ENCODE assay signal across 23 mouse cellular contexts in the genomic region with DNA sequence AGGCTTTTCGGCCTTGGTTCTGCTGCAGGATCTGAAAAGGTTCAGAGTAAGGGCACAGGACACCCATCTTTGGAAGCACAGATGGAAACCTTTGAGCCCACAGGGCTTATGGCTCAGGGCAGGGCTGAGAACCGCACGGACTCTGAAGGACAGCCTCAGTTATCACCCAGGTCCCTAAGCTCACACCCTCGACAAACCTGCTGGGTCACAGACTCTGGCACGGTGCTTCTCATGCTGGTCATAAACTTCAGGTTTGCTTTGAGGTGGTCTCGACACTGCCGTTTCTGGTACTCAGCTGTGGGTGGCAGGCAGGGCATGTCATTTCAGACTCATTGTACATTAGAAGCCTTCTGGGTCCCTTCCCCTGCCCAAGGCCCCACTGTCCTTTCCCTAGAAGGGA. TPM values are rescaled to one million over a fixed set of nuclear protein-coding genes. Genes with fewer than 3 reads are reported as not detected.
DNase-seq lines count a peak whose midpoint lies in the region; ATAC-seq and TF ChIP-seq lines count a peak whose summit lies in the region.
"Had no signal": no experiment of that assay in that cellular context is flagged by ENCODE, and none has a peak within 500 bp of the region (broad histone marks: within the 10 kb centered on the region; RNA-seq: fewer than 3 reads in every experiment).

No protein-coding gene starts in this region.

- TF ChIP-seq CTCF in liver, postnatal 0 days (IDR thresholded peaks at IDR 0.05; ENCODE audit: low read depth) = no peak
- no peak for TF ChIP-seq CTCF in MEL (IDR thresholded peaks at IDR 0.05 in 2 of 3, conservative IDR thresholded peaks at IDR 0.05 in 1 of 3; ENCODE audit: control insufficient read depth in 1 of 3, insufficient read depth in 1 of 3, low read depth in 2 of 3, low read length in 3 of 3, poor library complexity in 1 of 3, severe bottlenecking in 1 of 3)

- no peak for TF ChIP-seq POLR2A in MEL (IDR thresholded peaks at IDR 0.05; ENCODE audit: control insufficient read depth in 1 of 2, insufficient read depth in 1 of 2, low read depth in 1 of 2, low read length in 2 of 2, poor library complexity in 1 of 2)

- H3K27me3 ChIP-seq in liver, embryonic 13.5 days = no peaks in the 10 kb centered on the region
- no peaks in the 10 kb centered on the region for H3K27me3 ChIP-seq in liver, postnatal 0 days (ENCODE audit: insufficient read depth, low read length)
- no peaks in the 10 kb centered on the region for H3K27me3 ChIP-seq in MEL (ENCODE audit: control insufficient read depth in 1 of 2, insufficient read depth in 2 of 2, low read length in 2 of 2)
- no peaks in the 10 kb centered on the region for H3K27me3 ChIP-seq in embryonic facial prominence, embryonic 10.5 days (replicated peaks; ENCODE audit: low read depth, poor library complexity, severe bottlenecking)
- H3K27me3 ChIP-seq: forebrain, embryonic 13.5 days; hindbrain, embryonic 13.5 days had no signal

- H3K36me3 ChIP-seq in liver, embryonic 13.5 days = peaks cover 56% of the 10 kb centered on the region
- peaks cover 40% of the 10 kb centered on the region for H3K36me3 ChIP-seq in liver, postnatal 0 days (replicated peaks; ENCODE audit: insufficient read depth, low read length)
- peaks cover 6 to 11% of the 10 kb centered on the region in 2 experiments; a peak in 3 of 4 replicates for H3K36me3 ChIP-seq in MEL (ENCODE audit: control insufficient read depth in 1 of 2, insufficient read depth in 2 of 2, low read length in 2 of 2)
- peaks cover 64% of the 10 kb centered on the region for H3K36me3 ChIP-seq in embryonic facial prominence, embryonic 10.5 days (replicated peaks)

- no peaks in the 10 kb centered on the region for H3K9me3 ChIP-seq in liver, embryonic 13.5 days (replicated peaks)
- H3K9me3 ChIP-seq in liver, postnatal 0 days (ENCODE audit: low read length) = no peaks in the 10 kb centered on the region
- H3K9me3 ChIP-seq in MEL (replicated peaks; ENCODE audit: insufficient read depth, low read length) = no peaks in the 10 kb centered on the region
- H3K9me3 ChIP-seq in embryonic facial prominence, embryonic 10.5 days = no peaks in the 10 kb centered on the region
- H3K9me3 ChIP-seq: forebrain, embryonic 10.5 days; forebrain, embryonic 13.5 days; hindbrain, embryonic 10.5 days; hindbrain, embryonic 13.5 days had no signal

- WGBS in liver, embryonic 13.5 days (ENCODE audit: insufficient replicate concordance) = 75% methylated on average over 7 of the region's 7 CpGs
- WGBS in liver, postnatal 0 days (ENCODE audit: insufficient replicate concordance) = 68% methylated on average over 7 of the region's 7 CpGs
- WGBS in embryonic facial prominence, embryonic 10.5 days = 84% methylated on average over 7 of the region's 7 CpGs

- no peak for ATAC-seq in liver, embryonic 13.5 days (ENCODE audit: low read depth)
- ATAC-seq in liver, postnatal 0 days = no peak
- ATAC-seq: activated CD4-positive, CD25-positive, alpha-beta regulatory T cell, adult 4 months; CD4-positive, CD25-positive, alpha-beta regulatory T cell, adult 4 months; forebrain, embryonic 13.5 days; forebrain, embryonic 16.5 days; hindbrain, embryonic 16.5 days had no signal

- no peak overlapping the region for H3K4me3 ChIP-seq in liver, embryonic 13.5 days (replicated peaks)
- no peak overlapping the region for H3K4me3 ChIP-seq in liver, postnatal 0 days (ENCODE audit: low read depth, low read length)
- no peak overlapping the region for H3K4me3 ChIP-seq in MEL (ENCODE audit: control insufficient read depth in 1 of 2, insufficient read depth in 1 of 2, low read depth in 2 of 2, low read length in 2 of 2)
- peak overlapping the region; percentile 5; the same call in 1 of the 2 replicates for H3K4me3 ChIP-seq in embryonic facial prominence, embryonic 10.5 days
- H3K4me3 ChIP-seq: forebrain, embryonic 10.5 days; forebrain, embryonic 13.5 days; hindbrain, embryonic 10.5 days; hindbrain, embryonic 13.5 days had no signal

- no peak for TF ChIP-seq EP300 in liver, postnatal 0 days (IDR thresholded peaks at IDR 0.05; ENCODE audit: low read depth)
- TF ChIP-seq EP300 in MEL (IDR thresholded peaks at IDR 0.05; ENCODE audit: low read depth in 1 of 2, low read length in 2 of 2) = no peak

- DNase-seq in liver, embryonic 13.5 days = no peak
- no peak for DNase-seq in liver, postnatal 0 days
- peak; percentile 16 for DNase-seq in MEL (ENCODE audit: low read depth, low spot score)
- DNase-seq in embryonic facial prominence, embryonic 10.5 days (ENCODE audit: low spot score) = no peak
- DNase-seq in right cerebral cortex, postnatal 14 days = no peak
- no peak for DNase-seq in layer of hippocampus, adult 11-12 months (ENCODE audit: low spot score)

- H3K9ac ChIP-seq in liver, embryonic 13.5 days = no peak overlapping the region
- no peak overlapping the region for H3K9ac ChIP-seq in liver, postnatal 0 days (replicated peaks)
- no peak overlapping the region for H3K9ac ChIP-seq in MEL (ENCODE audit: control insufficient read depth, low read depth, low read length, poor library complexity, severe bottlenecking)
- H3K9ac ChIP-seq: forebrain, embryonic 13.5 days; hindbrain, embryonic 13.5 days had no signal

- H3K4me2 ChIP-seq in liver, embryonic 13.5 days = no peak overlapping the region
- H3K4me2 ChIP-seq in liver, postnatal 0 days (ENCODE audit: low read depth, low read length) = no peak overlapping the region
- H3K4me2 ChIP-seq: forebrain, embryonic 13.5 days; heart, embryonic 11.5 days; hindbrain, embryonic 13.5 days had no signal

- TF ChIP-seq RAD21 in MEL (IDR thresholded peaks at IDR 0.05; ENCODE audit: low read depth, low read length) = no peak

- H3K27ac ChIP-seq in liver, embryonic 13.5 days = 0 out of 2 replicates have a peak overlapping the region, but pooled peaks have one; percentile 16
- no peak overlapping the region for H3K27ac ChIP-seq in liver, postnatal 0 days (ENCODE audit: low read depth)
- H3K27ac ChIP-seq in MEL (ENCODE audit: control insufficient read depth, low read depth, low read length) = no peak overlapping the region
- no peak overlapping the region for H3K27ac ChIP-seq in embryonic facial prominence, embryonic 10.5 days (replicated peaks)
- H3K27ac ChIP-seq: forebrain, embryonic 10.5 days had no signal

- peaks cover 74% of the 10 kb centered on the region for H3K4me1 ChIP-seq in liver, embryonic 13.5 days (replicated peaks)
- H3K4me1 ChIP-seq in liver, postnatal 0 days (ENCODE audit: insufficient read depth) = peaks cover 47% of the 10 kb centered on the region
- H3K4me1 ChIP-seq in MEL (ENCODE audit: control insufficient read depth in 1 of 2, insufficient read depth in 2 of 2, low read length in 2 of 2) = peaks cover 0 to 11% of the 10 kb centered on the region in 2 experiments; a peak in 2 of 4 replicates
- peaks cover 61% of the 10 kb centered on the region for H3K4me1 ChIP-seq in embryonic facial prominence, embryonic 10.5 days

- H3K79me2 ChIP-seq in MEL (ENCODE audit: control insufficient read depth, insufficient read depth, low read length, poor library complexity) = peaks cover 25% of the 10 kb centered on the region

TF ChIP-seq in MEL, 35 proteins besides CTCF, POLR2A, EP300 and RAD21:
- TF ChIP-seq POLR2AphosphoS5 (IDR thresholded peaks at IDR 0.05; ENCODE audit: borderline replicate concordance, low read depth, low read length) (no peak), ZKSCAN1 (IDR thresholded peaks at IDR 0.05; ENCODE audit: low read depth, low read length) (no peak)
TF ChIP-seq in MEL: peak in this region for 0.

RNA-seq across cellular contexts. Expression of gene Rps19bp1, which starts 3.0 kb away (rescaled TPM):
- polyA plus RNA-seq in liver, embryonic 13.5 days (2015; fragmentation: Nextera tagmentation; extraction: Ambion mirVana) = 39.6 and 41.9 TPM in 2 replicates
- polyA plus RNA-seq in liver, postnatal 0 days (2015; fragmentation: Nextera tagmentation; extraction: Ambion mirVana) = 27.0 and 27.5 TPM in 2 replicates
- total RNA-seq in MEL (2012; rRNA removed) = 59.7 and 78.9 TPM in 2 replicates
- 100 to 1,000 TPM in 1 of 2 experiments, not detected in 1; 155 TPM for polyA plus RNA-seq in MEL (2012; ENCODE audit: insufficient read depth in 1 of 2, insufficient read length in 2 of 2, low read depth in 1 of 2, low replicate concordance in 2 of 2, missing spikeins in 1 of 2)
- polyA plus RNA-seq in embryonic facial prominence, embryonic 10.5 days (2016; fragmentation: Nextera tagmentation; extraction: Ambion mirVana) = 68.1 and 73.2 TPM in 2 replicates

RNA-seq across cellular contexts. Expression of gene Atf4, which starts 6.1 kb away (rescaled TPM):
- 138 and 152 TPM in 2 replicates for polyA plus RNA-seq in liver, embryonic 13.5 days (2015; fragmentation: Nextera tagmentation; extraction: Ambion mirVana)
- 64.3 and 65.7 TPM in 2 replicates for polyA plus RNA-seq in liver, postnatal 0 days (2015; fragmentation: Nextera tagmentation; extraction: Ambion mirVana)
- 351 and 459 TPM in 2 replicates for total RNA-seq in MEL (2012; rRNA removed)
- polyA plus RNA-seq in MEL (2012; ENCODE audit: insufficient read depth in 1 of 2, insufficient read length in 2 of 2, low read depth in 1 of 2, low replicate concordance in 2 of 2, missing spikeins in 1 of 2) = 100 to 1,000 TPM in 1 of 2 experiments, 10 to 100 TPM in 1; 85.1 to 444 TPM
- polyA plus RNA-seq in embryonic facial prominence, embryonic 10.5 days (2016; fragmentation: Nextera tagmentation; extraction: Ambion mirVana) = 104 and 111 TPM in 2 replicates

RNA-seq across cellular contexts. Expression of gene AC140267.1, which starts 25.5 kb away (rescaled TPM):
- polyA plus RNA-seq in liver, embryonic 13.5 days (2015; fragmentation: Nextera tagmentation; extraction: Ambion mirVana) = not detected in 2 replicates
- polyA plus RNA-seq in liver, postnatal 0 days (2015; fragmentation: Nextera tagmentation; extraction: Ambion mirVana) = not detected in 2 replicates
- not detected in 2 replicates for total RNA-seq in MEL (2012; rRNA removed)
- 1 to 10 TPM in 1 of 2 experiments, not detected in 1; 1.9 TPM for polyA plus RNA-seq in MEL (2012; ENCODE audit: insufficient read depth in 1 of 2, insufficient read length in 2 of 2, low read depth in 1 of 2, low replicate concordance in 2 of 2, missing spikeins in 1 of 2)
- not detected in 2 replicates for polyA plus RNA-seq in embryonic facial prominence, embryonic 10.5 days (2016; fragmentation: Nextera tagmentation; extraction: Ambion mirVana)
- polyA plus RNA-seq: activated CD4-positive, CD25-positive, alpha-beta regulatory T cell, adult 4 months; brain, embryonic 14.5 days; C2C12; cortical plate, adult 2 months; embryonic facial prominence, embryonic 11.5 days; embryonic facial prominence, embryonic 14.5 days; forebrain, embryonic 16.5 days; heart, embryonic 11.5 days; heart, embryonic 14.5 days; heart, postnatal 0 days; hindbrain, embryonic 10.5 days; hindbrain, embryonic 13.5 days; hindbrain, embryonic 16.5 days had no signal

RNA-seq across cellular contexts. Expression of gene Cacna1i, which starts 25.9 kb away (rescaled TPM):
- polyA plus RNA-seq in liver, embryonic 13.5 days (2015; fragmentation: Nextera tagmentation; extraction: Ambion mirVana) = not detected in 2 replicates
- polyA plus RNA-seq in liver, postnatal 0 days (2015; fragmentation: Nextera tagmentation; extraction: Ambion mirVana) = not detected in 2 replicates
- not detected in 2 replicates for total RNA-seq in MEL (2012; rRNA removed)
- polyA plus RNA-seq in MEL (2012; ENCODE audit: insufficient read depth in 1 of 2, insufficient read length in 2 of 2, low read depth in 1 of 2, low replicate concordance in 2 of 2, missing spikeins in 1 of 2) = not detected
- polyA plus RNA-seq in embryonic facial prominence, embryonic 10.5 days (2016; fragmentation: Nextera tagmentation; extraction: Ambion mirVana) = 0.02 and 0.03 TPM in 2 replicates
- total RNA-seq: granulocyte monocyte progenitor cell, adult 5-6 weeks had no signal
- polyA plus RNA-seq: C2C12; CD4-positive, CD25-positive, alpha-beta regulatory T cell, adult 4 months; embryonic facial prominence, embryonic 11.5 days; heart, embryonic 14.5 days; heart, postnatal 0 days had no signal

RNA-seq across cellular contexts. Expression of gene Mief1, which starts 27.3 kb away (rescaled TPM):
- 18.4 and 21.5 TPM in 2 replicates for polyA plus RNA-seq in liver, embryonic 13.5 days (2015; fragmentation: Nextera tagmentation; extraction: Ambion mirVana)
- polyA plus RNA-seq in liver, postnatal 0 days (2015; fragmentation: Nextera tagmentation; extraction: Ambion mirVana) = 8.5 and 8.6 TPM in 2 replicates
- 35.4 and 41.5 TPM in 2 replicates for total RNA-seq in MEL (2012; rRNA removed)
- polyA plus RNA-seq in MEL (2012; ENCODE audit: insufficient read depth in 1 of 2, insufficient read length in 2 of 2, low read depth in 1 of 2, low replicate concordance in 2 of 2, missing spikeins in 1 of 2) = 10 to 100 TPM in 1 of 2 experiments, not detected in 1; 34.6 TPM
- 44.4 and 44.5 TPM in 2 replicates for polyA plus RNA-seq in embryonic facial prominence, embryonic 10.5 days (2016; fragmentation: Nextera tagmentation; extraction: Ambion mirVana)
